Mouse (Mus musculus): ENCODE results near the gene Grik3.

- TF ChIP-seq CTCF (IDR thresholded peaks at IDR 0.05; ENCODE audit: low read depth) (no peak), EP300 (optimal IDR thresholded peaks at IDR 0.05) (no peak)
Observed at GRCm38 (mm10) chr4:125736783-125737182, 246.3 kb downstream of the Grik3 start.
